Mouse (Mus musculus): ENCODE measurements around the gene Cxcl1. TPM values are rescaled to one million over a fixed set of nuclear protein-coding genes. Genes with fewer than 3 reads are reported as not detected.

The Cxcl1 gene
- 0.85 TPM for polyA plus RNA-seq (2014; fragmentation: Illumina TruSeq; extraction: RNeasy Lipid Tissue Mini Kit (QIAGEN cat#74804); ENCODE audit: low replicate concordance)

GRCm38 (mm10) chr5:90890519-90891463, at the start of gene Cxcl1:
Gene Cxcl1 (plus strand): TSS chr5:90891241.

GRCm38 (mm10) chr5:90903339-90904020, 12.4 kb downstream of the Cxcl1 start, which contains the start of gene Cxcl2:
Gene Cxcl2 (plus strand): TSS chr5:90903871.

DNA sequence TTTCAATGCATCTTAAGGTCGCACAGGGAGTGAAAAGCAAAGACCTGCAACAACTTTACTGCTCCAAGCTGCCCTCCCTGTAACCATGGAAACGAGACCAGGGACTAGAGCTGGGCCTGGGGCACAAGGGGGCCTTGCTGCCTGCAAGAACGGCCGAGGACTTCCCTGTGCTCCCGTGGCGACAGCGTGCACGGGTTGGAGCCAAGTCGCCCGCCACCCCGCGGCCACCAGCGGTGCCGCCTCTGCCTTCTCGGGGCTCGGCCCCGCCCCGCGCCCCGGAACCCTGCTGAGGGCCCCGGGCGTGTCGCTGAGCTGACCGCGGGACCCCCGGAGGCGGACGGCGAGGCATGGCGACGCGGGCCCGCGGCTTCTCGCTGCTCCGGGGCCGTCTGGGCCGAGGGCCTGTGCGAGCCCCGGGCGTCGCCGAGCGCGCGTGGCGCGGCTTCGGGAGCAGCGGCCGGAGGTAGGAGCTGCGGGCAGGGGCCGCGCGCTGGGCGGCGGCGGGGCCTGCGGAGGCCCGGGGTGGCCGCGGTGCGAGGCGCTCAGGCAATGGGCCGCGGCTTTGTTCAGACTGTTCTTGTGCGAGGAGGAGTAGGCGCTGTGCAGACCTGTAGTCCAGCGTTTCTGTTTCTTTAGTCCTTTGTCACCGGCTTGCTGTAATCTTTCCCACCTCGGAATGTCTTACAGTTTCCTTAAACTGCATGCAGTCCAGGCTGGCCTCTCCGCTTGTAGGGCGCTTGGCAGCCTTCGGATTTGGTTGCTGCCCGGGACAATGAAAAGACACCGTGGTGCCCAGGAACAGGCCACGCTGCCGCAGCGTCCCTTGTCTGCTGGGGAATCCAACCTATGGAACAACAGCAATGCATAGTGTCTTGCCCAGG, 40.2 kb downstream of the Cxcl1 start, which contains the start of gene Mthfd2l:
TSS of gene Mthfd2l (plus strand) at position 147 of the 881 bp plus-strand sequence.

Other genes with a start within 250 kb of the Cxcl1 start
- 3.7 TPM for gene Cxcl5, start 131.9 kb upstream of the Cxcl1 start, polyA plus RNA-seq (2014; fragmentation: Illumina TruSeq; extraction: RNeasy Lipid Tissue Mini Kit (QIAGEN cat#74804); ENCODE audit: low replicate concordance)
- gene Ppbp, start 122.7 kb upstream of the Cxcl1 start, polyA plus RNA-seq (2014; fragmentation: Illumina TruSeq; extraction: RNeasy Lipid Tissue Mini Kit (QIAGEN cat#74804); ENCODE audit: low replicate concordance) = 0.41 TPM
- gene Pf4, start 118.8 kb upstream of the Cxcl1 start, polyA plus RNA-seq (2014; fragmentation: Illumina TruSeq; extraction: RNeasy Lipid Tissue Mini Kit (QIAGEN cat#74804); ENCODE audit: low replicate concordance) = 7.8 TPM
- not detected for gene Cxcl3, start 105.1 kb upstream of the Cxcl1 start, polyA plus RNA-seq (2014; fragmentation: Illumina TruSeq; extraction: RNeasy Lipid Tissue Mini Kit (QIAGEN cat#74804); ENCODE audit: low replicate concordance)
- gene Cxcl15, start 96.7 kb upstream of the Cxcl1 start, polyA plus RNA-seq (2014; fragmentation: Illumina TruSeq; extraction: RNeasy Lipid Tissue Mini Kit (QIAGEN cat#74804); ENCODE audit: low replicate concordance) = 2.3 TPM
- 1.2 TPM for gene Cxcl2, start 12.6 kb downstream of the Cxcl1 start, polyA plus RNA-seq (2014; fragmentation: Illumina TruSeq; extraction: RNeasy Lipid Tissue Mini Kit (QIAGEN cat#74804); ENCODE audit: low replicate concordance)
- 39.7 TPM for gene Mthfd2l, start 39.9 kb downstream of the Cxcl1 start, polyA plus RNA-seq (2014; fragmentation: Illumina TruSeq; extraction: RNeasy Lipid Tissue Mini Kit (QIAGEN cat#74804); ENCODE audit: low replicate concordance)
- not detected for gene Epgn, start 136.2 kb downstream of the Cxcl1 start, polyA plus RNA-seq (2014; fragmentation: Illumina TruSeq; extraction: RNeasy Lipid Tissue Mini Kit (QIAGEN cat#74804); ENCODE audit: low replicate concordance)
- 11.6 TPM for gene Ereg, start 183.4 kb downstream of the Cxcl1 start, polyA plus RNA-seq (2014; fragmentation: Illumina TruSeq; extraction: RNeasy Lipid Tissue Mini Kit (QIAGEN cat#74804); ENCODE audit: low replicate concordance)
- 15.1 TPM for gene Areg, start 248.4 kb downstream of the Cxcl1 start, polyA plus RNA-seq (2014; fragmentation: Illumina TruSeq; extraction: RNeasy Lipid Tissue Mini Kit (QIAGEN cat#74804); ENCODE audit: low replicate concordance)

All from small intestine, adult 10 weeks (tissue).